Mouse (Mus musculus) C2C12 (cell line): ENCODE data around the gene Glb1l.
A peak's percentile ranks its signal among the peaks of the same experiment; 100 is the strongest.

ENCODE experiments used
- CTCF ChIP-seq: IDR thresholded peaks from one replicate; pipeline ENCODE4 v1.5.1; 2011; ENCODE audit not compliant: control insufficient read depth, insufficient read depth, insufficient read length
- FOSL1 ChIP-seq: IDR thresholded peaks from one replicate; pipeline ENCODE4 v1.8.0; 2011; ENCODE audit warnings: mild to moderate bottlenecking, low read length; ENCODE audit not compliant: poor library complexity, insufficient read depth, severe bottlenecking
- MAX ChIP-seq: IDR thresholded peaks from one replicate; pipeline ENCODE4 v1.6.1; 2011; ENCODE audit warnings: mild to moderate bottlenecking, control low read depth
- MYOD1 ChIP-seq: IDR thresholded peaks from one replicate; pipeline ENCODE4 v1.6.1; 2011; ENCODE audit warnings: low read depth; ENCODE audit not compliant: control insufficient read depth, insufficient read length
- USF1 ChIP-seq: IDR thresholded peaks from one replicate; pipeline ENCODE4 v1.6.1; 2011; ENCODE audit warnings: low read depth, mild to moderate bottlenecking, control low read depth, moderate library complexity

DNA sequence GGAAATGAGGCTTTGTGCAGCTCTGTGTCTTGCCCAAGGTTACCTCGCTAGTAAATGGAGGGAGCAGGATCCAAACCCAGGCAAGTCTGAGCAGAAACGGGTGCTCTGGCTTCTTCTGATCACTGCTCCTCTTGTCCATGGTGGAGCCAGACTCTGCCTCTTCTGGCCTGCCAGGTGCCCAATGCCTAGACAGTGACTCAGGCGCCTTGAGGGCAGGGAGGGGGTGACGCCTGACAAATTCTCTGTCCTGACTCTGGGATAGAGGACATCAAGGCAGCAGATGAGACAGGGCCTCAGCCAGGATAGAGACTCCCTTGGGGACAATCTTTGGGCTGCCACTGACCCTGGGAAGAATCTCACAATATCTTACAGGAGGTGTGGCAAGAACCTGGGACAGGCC, 20.6 kb upstream of the Glb1l start:
- no peak for TF ChIP-seq MAX
- TF ChIP-seq CTCF = no peak
- peak; percentile 31 for TF ChIP-seq FOSL1
- no peak for TF ChIP-seq USF1
- TF ChIP-seq MYOD1 = no peak
